Mouse (Mus musculus) NIH3T3 (cell line): ENCODE measurements at regions not wholly inside any gene's neighbourhood (a gene's known extent, or its start where the extent isn't known, plus 50 kb on each side); places are given as distances from the start of the nearest gene placed in this dataset.

Experiments used
- DNase-seq: peaks from one replicate; pipeline ENCODE4 v3.0.0-alpha.2; 2012; ENCODE audit warnings: low read depth

- DNase-seq: no peak
Observed at GRCm38 (mm10) chr5:12926289-12926688, 198.9 kb upstream of the Sema3a start.

DNA sequence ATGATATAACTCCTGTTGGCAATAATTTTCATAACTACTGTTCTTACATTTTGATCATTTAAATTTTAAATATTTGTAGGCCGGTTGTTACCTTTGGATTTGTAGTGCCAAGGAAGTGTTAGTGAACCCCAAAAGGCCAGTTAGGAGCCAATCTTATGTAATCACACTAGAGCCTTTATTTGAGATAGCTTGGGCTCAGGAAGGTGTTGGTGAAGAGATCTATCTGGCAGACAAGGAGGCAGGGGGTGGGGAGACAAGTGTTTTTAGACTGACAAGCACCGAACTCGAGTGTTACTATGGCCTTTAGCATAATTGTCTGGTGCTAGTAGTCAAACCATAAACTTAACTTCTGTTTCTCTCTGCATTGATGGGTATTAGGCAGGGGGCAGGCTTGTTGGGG lies 198.0 kb upstream of the Sema3a start:
- no peak for DNase-seq

GRCm38 (mm10) chr5:12937052-12937451 lies 188.2 kb upstream of the Sema3a start:
- DNase-seq: no peak

DNA sequence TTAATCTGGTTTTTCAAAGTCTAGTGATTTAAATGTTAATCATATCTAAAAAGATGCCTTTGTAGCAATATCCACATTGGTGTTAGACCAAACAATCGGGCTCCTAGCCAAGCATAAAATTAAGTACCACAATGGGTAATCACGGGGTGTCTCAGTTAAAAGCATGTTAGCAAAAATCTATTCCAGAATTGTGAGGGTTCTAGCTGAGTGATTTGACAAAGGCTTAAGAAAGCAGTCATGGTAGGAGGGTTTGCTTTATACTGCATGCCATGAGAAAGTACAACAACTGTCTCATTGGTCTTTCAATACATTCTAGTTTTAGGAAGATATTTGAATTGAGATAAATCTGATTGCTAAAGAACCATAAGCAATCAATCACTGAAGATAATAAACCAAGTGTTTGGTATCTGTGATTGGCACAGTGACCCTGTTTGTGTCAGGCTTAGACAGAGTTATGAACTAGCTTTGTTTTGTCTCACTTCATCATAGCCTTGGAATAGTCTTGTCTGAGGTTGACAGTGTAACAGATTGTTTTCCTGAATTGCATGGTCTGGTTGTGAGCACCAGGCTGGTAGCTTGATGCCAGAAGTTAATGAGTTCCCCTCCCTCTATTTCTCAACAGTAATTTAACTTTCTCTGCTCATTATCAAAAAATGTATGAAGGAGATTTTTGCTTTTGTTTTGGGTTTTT lies 186.9 kb upstream of the Sema3a start:
- no peak for DNase-seq

- no peak for DNase-seq
Observed at GRCm38 (mm10) chr5:12944554-12944953, 180.7 kb upstream of the Sema3a start.

- DNase-seq: no peak
Observed at GRCm38 (mm10) chr5:12948472-12948871, 176.7 kb upstream of the Sema3a start.

DNA sequence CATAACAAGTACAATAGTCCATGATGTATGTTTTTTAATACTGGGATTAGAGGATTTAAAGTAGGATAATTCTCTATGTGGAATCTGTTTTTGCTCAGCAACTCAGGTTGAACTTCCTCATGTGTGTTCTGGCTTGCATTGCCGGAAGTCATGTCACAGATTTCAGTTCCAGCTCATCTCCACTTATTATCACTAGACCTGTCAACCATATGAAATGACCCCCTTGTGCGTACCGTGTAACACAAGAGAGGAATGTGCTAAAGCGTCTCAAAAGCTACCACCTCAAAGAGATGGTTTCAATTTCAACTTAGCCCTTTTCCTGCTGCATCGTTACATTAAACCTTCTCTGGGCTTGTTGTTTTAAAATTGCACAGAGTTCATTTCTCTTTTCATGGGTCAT lies 154.2 kb upstream of the Sema3a start:
- no peak for DNase-seq

GRCm38 (mm10) chr5:12973701-12974100 lies 151.5 kb upstream of the Sema3a start:
- peak; percentile 73 for DNase-seq

DNA sequence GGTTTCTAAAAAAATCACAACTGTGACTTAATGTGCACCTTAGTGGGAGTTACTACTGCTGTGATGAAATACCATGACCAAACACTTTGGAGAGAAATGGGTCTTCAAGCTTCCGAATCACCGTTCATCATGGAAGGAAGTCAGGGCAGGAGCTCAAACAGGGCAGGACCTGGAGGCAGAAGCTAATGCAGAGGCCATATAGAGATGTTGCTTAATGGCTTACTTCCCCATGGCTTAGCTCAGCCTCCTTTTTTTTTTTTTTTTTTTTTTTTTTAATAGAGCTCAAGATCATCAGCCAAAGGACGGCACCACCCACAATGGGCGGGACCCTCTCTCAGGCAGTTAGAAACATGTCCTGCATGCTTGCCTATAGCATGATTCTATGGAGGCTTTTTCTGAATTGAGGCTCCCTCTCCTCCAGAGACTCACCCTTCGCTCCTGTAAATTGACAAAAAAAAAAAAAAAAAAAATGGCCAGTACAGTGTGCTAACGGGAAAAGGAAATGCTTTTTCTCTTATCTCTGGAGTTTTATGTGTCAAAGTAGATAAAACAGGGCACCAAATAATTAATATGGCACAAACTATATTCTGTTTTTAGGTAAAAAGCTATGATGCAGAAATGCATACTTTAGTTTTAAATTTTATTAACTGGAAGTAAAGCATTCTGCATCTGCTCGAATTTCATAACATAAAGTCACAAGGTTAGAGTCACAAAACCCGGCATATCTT lies 149.0 kb upstream of the Sema3a start:
- DNase-seq: no peak

DNA sequence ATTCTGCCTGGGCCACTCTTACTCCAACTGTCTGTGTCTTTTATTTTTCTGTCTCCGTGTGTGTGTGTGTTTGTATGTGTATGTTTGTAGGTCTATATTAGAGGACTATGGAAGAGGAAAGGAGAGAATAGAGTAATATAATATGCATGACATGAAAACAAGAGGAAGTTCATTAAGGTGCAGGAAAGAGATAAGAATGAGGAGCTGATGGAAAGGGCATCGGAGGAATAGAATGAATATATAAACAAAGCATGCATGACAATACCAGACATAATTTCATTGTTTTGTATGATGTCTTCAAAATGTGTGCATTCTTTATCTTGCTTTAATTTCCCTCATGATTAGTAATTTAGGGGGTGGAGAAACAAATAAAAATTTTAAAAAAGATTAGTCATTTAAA lies 147.3 kb upstream of the Sema3a start:
- no peak for DNase-seq

DNA sequence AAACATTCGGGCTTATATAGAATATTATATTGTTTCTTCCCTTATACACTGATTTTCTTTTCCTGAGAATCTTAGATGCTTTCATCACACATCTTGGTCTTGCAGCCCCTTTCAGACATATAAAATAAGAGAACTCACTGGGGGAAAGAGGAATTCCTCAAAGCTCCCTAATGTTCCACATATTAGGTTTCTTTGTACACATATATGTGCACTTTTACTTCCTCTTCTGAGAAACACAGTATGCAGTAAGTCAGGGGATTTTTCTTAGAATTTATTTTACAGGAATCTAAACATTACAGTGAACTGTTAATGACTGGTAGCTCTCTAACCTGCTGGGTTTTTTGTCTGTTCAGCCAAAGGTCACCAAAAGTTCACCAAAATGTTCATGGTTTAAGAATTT lies 131.4 kb upstream of the Sema3a start:
- no peak for DNase-seq

- DNase-seq: no peak
Observed at GRCm38 (mm10) chr5:12997440-12997839, 127.8 kb upstream of the Sema3a start.

DNA sequence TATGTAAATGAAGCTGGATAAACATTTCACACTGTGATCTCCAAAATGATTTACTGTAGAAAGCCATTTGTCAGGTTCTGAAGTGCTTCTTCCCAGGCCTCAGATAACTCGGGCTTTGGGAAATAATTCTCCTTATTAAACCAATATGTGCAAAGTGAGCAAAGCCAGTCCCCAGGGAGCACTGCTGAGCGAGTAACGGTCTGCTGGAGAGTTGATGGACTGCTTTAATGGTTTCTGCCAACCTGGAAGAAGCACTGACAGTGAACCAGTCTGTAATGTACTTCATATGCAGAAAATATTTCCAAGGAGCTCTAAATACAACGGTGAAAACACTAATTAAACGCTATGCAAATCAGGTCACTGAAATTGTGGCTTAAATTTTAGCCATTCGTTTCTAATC lies 118.1 kb upstream of the Sema3a start:
- DNase-seq: peak; percentile 88

GRCm38 (mm10) chr5:13022270-13022669 lies 102.9 kb upstream of the Sema3a start:
- DNase-seq: no peak

DNA sequence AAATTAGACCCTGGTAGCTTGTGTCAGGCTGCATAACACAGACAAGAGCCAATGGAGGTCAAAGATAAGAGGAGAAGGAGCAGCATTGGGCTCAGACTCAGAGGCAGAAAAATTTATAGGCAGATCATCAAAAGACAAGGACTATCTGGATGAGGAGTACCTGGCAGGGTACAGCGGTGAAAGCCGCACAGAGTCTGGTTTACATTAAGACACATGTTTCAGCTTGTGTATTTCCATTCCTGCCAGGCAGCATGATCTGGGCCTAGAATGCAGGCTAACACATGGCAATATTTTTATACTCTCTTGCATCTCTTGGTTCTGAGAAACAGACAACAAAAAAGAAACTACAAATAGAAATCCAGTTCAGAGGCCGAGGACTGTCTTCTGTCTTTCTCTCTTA lies 91.9 kb upstream of the Sema3a start:
- peak; percentile 8 for DNase-seq

DNA sequence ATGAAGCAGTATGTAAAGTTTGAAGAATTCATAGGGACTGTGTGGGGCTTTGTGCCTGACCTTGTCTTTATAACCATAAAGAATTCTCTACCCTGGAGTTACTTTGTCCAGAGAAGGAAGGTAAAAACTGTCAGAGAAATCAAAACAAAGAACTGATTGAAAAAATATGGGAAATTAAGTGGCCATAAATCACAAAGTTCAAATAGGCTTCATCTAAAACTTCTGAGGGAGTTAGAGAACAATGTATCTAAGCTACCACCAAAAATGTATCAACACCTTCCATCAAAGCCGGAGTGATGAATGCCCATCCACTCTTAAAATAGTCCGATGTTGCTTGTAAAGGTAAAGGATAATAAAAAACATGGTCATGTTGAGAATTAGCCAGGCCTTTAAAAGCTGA lies 89.1 kb upstream of the Sema3a start:
- DNase-seq: no peak

GRCm38 (mm10) chr5:13058883-13059423 lies 66.3 kb upstream of the Sema3a start:
- no peak for DNase-seq

- no peak for DNase-seq
Observed at GRCm38 (mm10) chr5:13066942-13067341, 58.3 kb upstream of the Sema3a start.
